Mouse (Mus musculus) left cerebral cortex, adult 9 months (tissue): ENCODE measurements at regions not wholly inside any gene's neighbourhood (a gene's known extent, or its start where the extent isn't known, plus 50 kb on each side); places are given as distances from the start of the nearest gene placed in this dataset.
A peak's percentile ranks its signal among the peaks of the same experiment; 100 is the strongest.
"Not testable (repeated sequence)": the region's sequence is repeated elsewhere in the genome, so short reads cannot be mapped to it uniquely, and the experiment has no call there.

Experiments
- DNase-seq, 2 experiments: peaks; one replicate each; pipeline ENCODE4 v3.0.0; 2022; ENCODE audit warnings: low spot score in 2 of 2

- no peak for DNase-seq
Measured at GRCm38 (mm10) chr12:56058876-56059275, 222.8 kb downstream of the Brms1l start.

GRCm38 (mm10) chr12:56058463-56058862 lies 222.3 kb downstream of the Brms1l start:
- peak; percentile 11 to 83 for DNase-seq

GRCm38 (mm10) chr12:56055382-56055781 lies 219.3 kb downstream of the Brms1l start:
- no peak for DNase-seq

- DNase-seq, result no peak
Measured at GRCm38 (mm10) chr12:56046050-56046449, 209.9 kb downstream of the Brms1l start.

GRCm38 (mm10) chr12:56020954-56021514 lies 184.9 kb downstream of the Brms1l start:
- DNase-seq, result no peak

- DNase-seq, result no peak
Measured at GRCm38 (mm10) chr12:56020547-56020946, 184.4 kb downstream of the Brms1l start.

GRCm38 (mm10) chr12:56009976-56010375 lies 173.9 kb downstream of the Brms1l start:
- DNase-seq, result no peak

- no peak for DNase-seq
Measured at GRCm38 (mm10) chr12:56005846-56006245, 169.7 kb downstream of the Brms1l start.

- DNase-seq, result no peak
Measured at GRCm38 (mm10) chr12:56005321-56005720, 169.2 kb downstream of the Brms1l start.

- DNase-seq, result no peak
Measured at GRCm38 (mm10) chr12:56004479-56004878, 168.4 kb downstream of the Brms1l start.

- DNase-seq, result no peak
Measured at GRCm38 (mm10) chr12:56003561-56003960, 167.4 kb downstream of the Brms1l start.

- DNase-seq, result no peak
Measured at GRCm38 (mm10) chr12:55996585-55997377, 160.7 kb downstream of the Brms1l start.

GRCm38 (mm10) chr12:55983565-55984351 lies 147.6 kb downstream of the Brms1l start:
- DNase-seq, result no peak

GRCm38 (mm10) chr12:55983128-55983527 lies 147.0 kb downstream of the Brms1l start:
- DNase-seq, result no peak

GRCm38 (mm10) chr12:55974262-55974661 lies 138.1 kb downstream of the Brms1l start:
- DNase-seq, result no peak

GRCm38 (mm10) chr12:55959319-55959718 lies 123.2 kb downstream of the Brms1l start:
- not testable (repeated sequence) for DNase-seq

- no peak for DNase-seq
Measured at GRCm38 (mm10) chr12:55940566-55940965, 104.4 kb downstream of the Brms1l start.

- DNase-seq, result peak in 1 of 2 experiments; percentile 28
Measured at GRCm38 (mm10) chr12:55939281-55940142, 103.4 kb downstream of the Brms1l start.

GRCm38 (mm10) chr12:55934172-55934571 lies 98.0 kb downstream of the Brms1l start:
- DNase-seq, result no peak

GRCm38 (mm10) chr12:55933417-55933816 lies 97.3 kb downstream of the Brms1l start:
- no peak for DNase-seq

- DNase-seq, result no peak
Measured at GRCm38 (mm10) chr12:55930468-55930867, 94.3 kb downstream of the Brms1l start.

- no peak for DNase-seq
Measured at GRCm38 (mm10) chr12:55926974-55927321, 90.8 kb downstream of the Brms1l start.
